Mouse (Mus musculus) testis, postnatal 14 days (tissue): ENCODE measurements at regions not wholly inside any gene's neighbourhood (a gene's known extent, or its start where the extent isn't known, plus 50 kb on each side); places are given as distances from the start of the nearest gene placed in this dataset.

Experiments used
- DNase-seq: peaks from one replicate; pipeline ENCODE4 v3.0.0; 2021; ENCODE audit warnings: low spot score

- no peak for DNase-seq
Observed at GRCm38 (mm10) chr10:37711459-37711858, 572.7 kb upstream of the Marcks start.

GRCm38 (mm10) chr10:37694041-37694690, 555.4 kb upstream of the Marcks start:
- no peak for DNase-seq

- no peak for DNase-seq
Observed at GRCm38 (mm10) chr10:37692851-37693250, 554.1 kb upstream of the Marcks start.

- no peak for DNase-seq
Observed at GRCm38 (mm10) chr10:37691939-37692338, 553.2 kb upstream of the Marcks start.

- DNase-seq, result no peak
Observed at GRCm38 (mm10) chr10:37683101-37683500, 544.4 kb upstream of the Marcks start.

- no peak for DNase-seq
Observed at GRCm38 (mm10) chr10:37680601-37681000, 541.9 kb upstream of the Marcks start.

GRCm38 (mm10) chr10:37677826-37678225, 539.1 kb upstream of the Marcks start:
- no peak for DNase-seq

- DNase-seq, result no peak
Observed at GRCm38 (mm10) chr10:37668827-37669226, 530.1 kb upstream of the Marcks start.

- no peak for DNase-seq
Observed at GRCm38 (mm10) chr10:37667031-37667745, 528.5 kb upstream of the Marcks start.

- no peak for DNase-seq
Observed at GRCm38 (mm10) chr10:37666535-37666934, 527.8 kb upstream of the Marcks start.

GRCm38 (mm10) chr10:37637001-37637562, 498.4 kb upstream of the Marcks start:
- DNase-seq, result no peak

GRCm38 (mm10) chr10:37636421-37636820, 497.7 kb upstream of the Marcks start:
- DNase-seq, result no peak

GRCm38 (mm10) chr10:37630403-37630802, 491.7 kb upstream of the Marcks start:
- no peak for DNase-seq

- no peak for DNase-seq
Observed at GRCm38 (mm10) chr10:37627900-37628299, 489.2 kb upstream of the Marcks start.

- no peak for DNase-seq
Observed at GRCm38 (mm10) chr10:37626758-37627201, 488.1 kb upstream of the Marcks start.

- DNase-seq, result no peak
Observed at GRCm38 (mm10) chr10:37625972-37626757, 487.4 kb upstream of the Marcks start.

GRCm38 (mm10) chr10:37623041-37623440, 484.3 kb upstream of the Marcks start:
- no peak for DNase-seq

- no peak for DNase-seq
Observed at GRCm38 (mm10) chr10:37618606-37619005, 479.9 kb upstream of the Marcks start.

GRCm38 (mm10) chr10:37617708-37618300, 479.1 kb upstream of the Marcks start:
- no peak for DNase-seq

GRCm38 (mm10) chr10:37615926-37616691, 477.4 kb upstream of the Marcks start:
- no peak for DNase-seq

- no peak for DNase-seq
Observed at GRCm38 (mm10) chr10:37613936-37614335, 475.2 kb upstream of the Marcks start.
